Mouse (Mus musculus) adrenal gland, adult 10 weeks (tissue): ENCODE data around the gene Muc1. TPM values are rescaled to one million over a fixed set of nuclear protein-coding genes. Genes with fewer than 3 reads are reported as not detected.

ENCODE experiments used
- polyA plus RNA-seq: library from polyadenylated mRNA; stranded (reverse); fragments of 350-450 nt; fragmentation: Illumina TruSeq; extraction: RNeasy Lipid Tissue Mini Kit (QIAGEN cat#74804); gene quantifications from one replicate; pipeline ENCODE4 v1.2.3, GENCODE M21; 2014; ENCODE audit warnings: low read depth, low replicate concordance

The Muc1 gene
- polyA plus RNA-seq: not detected

DNA sequence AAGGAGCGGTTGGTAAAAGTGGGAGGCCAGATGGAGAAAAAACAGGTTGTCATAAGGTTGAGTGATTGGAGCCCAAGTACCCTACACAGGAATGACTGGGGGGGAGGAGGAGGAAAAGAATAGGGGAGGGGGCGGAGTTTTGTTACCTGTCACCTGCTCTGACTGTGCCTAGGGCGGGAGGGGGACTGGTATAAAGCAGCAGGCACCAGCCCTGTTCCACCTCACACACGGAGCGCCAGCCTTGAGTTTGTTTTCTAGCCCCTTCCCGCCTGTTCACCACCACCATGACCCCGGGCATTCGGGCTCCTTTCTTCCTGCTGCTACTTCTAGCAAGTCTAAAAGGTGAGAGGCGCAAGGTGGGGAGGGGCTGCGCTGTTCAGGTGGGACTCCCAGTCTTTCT is at the start of gene Muc1:
TSS of gene Muc1 (plus strand) at position 222 of the 400 bp plus-strand sequence.

DNA sequence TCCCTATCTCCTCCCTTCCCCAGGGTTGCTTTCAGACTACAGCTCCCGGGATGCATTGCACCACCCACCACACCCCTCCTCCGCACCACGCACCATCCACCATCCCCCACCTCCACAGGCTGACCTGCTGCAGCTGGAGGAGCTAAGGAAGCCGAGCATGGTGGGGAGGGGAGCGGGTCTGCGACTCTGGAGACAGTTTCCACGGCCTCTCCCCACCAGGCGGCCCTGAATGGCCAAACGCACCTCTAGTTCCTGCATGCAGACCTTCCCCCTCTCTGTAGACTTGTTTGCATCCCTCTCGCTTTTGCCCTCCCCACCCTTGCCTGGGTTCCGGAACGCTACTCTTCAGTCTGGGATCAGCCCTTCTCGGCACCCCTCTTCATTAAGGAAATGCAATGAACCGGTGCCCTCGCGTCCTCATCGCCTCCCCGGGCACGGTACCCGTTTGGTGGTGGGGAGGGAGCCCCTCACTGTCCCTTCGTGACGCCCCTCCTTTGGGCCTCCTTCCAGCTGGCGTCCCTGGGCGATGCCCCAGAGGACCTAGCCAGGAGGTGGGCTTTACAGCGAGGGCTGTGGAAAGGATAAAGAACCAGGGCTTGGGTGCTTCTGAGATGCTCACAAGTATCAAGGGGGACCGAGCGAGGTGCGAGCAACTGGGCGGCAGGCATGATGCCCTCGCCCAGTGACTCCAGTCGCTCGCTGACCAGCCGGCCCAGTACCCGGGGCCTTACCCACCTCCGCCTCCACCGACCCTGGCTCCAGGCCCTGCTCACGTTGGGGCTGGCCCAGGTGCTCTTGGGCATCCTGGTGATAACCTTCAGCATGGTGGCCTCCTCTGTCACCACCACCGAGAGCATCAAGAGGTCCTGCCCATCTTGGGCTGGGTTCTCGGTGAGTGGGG is 45.5 kb upstream of the Muc1 start, which contains the start of gene Fam189b:
TSS of gene Fam189b (plus strand) at position 86 of the 901 bp plus-strand sequence.

GRCm38 (mm10) chr3:89202253-89203141 is 26.4 kb upstream of the Muc1 start, which contains the start of gene Gba:
Gene Gba (plus strand): TSS chr3:89202928.

GRCm38 (mm10) chr3:89214681-89215411 is 14.0 kb upstream of the Muc1 start, which contains the start of gene Thbs3:
Gene Thbs3 (plus strand): TSS chr3:89215180.

DNA sequence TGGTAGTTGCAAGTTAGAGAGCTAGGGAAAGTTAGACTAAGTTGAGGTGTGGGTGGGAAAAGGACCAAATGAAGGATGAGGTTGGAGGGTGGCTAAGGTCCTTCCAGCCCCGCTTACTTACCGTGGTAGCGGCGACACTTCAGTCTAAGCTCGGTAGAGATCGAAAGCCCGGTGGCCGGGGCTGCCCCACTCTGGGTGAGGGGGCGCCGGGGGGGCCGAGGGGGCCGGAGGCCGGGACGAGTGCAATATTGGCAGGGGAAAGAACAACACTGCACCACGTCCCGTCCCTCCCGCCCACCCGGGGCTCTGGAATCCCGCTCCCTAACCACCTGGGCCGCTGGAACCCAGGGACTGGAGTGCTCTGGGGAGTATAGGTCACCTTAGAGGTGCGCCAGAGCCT is 2.0 kb upstream of the Muc1 start, which contains the start of gene Mtx1:
TSS of gene Mtx1 (minus strand) at position 189 of the 400 bp plus-strand sequence.

DNA sequence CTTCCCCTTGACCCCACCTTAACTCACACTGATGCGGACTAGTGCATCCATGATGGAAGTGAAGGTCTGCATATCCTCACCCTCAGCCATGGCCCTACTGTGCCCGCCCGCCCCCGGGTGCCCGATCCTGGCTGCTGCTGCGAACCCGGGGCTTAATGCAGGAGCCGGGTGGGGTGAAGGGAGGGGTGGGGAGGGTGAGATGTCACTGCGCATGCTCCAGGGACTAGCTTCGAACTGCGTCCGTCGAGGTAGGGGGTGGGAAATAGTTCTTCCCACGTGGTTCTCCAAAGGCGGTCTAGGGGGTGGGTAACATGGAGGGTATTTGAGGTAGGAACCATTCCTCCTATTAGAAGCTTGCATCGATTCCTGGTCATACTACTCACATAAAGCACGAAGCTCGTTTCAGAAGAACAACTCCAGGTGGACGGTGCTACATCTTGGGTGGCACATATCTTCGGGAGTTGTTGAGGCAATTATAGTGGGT is 16.9 kb downstream of the Muc1 start, which contains the start of gene Krtcap2:
TSS of gene Krtcap2 (plus strand) at position 279 of the 484 bp plus-strand sequence.

DNA sequence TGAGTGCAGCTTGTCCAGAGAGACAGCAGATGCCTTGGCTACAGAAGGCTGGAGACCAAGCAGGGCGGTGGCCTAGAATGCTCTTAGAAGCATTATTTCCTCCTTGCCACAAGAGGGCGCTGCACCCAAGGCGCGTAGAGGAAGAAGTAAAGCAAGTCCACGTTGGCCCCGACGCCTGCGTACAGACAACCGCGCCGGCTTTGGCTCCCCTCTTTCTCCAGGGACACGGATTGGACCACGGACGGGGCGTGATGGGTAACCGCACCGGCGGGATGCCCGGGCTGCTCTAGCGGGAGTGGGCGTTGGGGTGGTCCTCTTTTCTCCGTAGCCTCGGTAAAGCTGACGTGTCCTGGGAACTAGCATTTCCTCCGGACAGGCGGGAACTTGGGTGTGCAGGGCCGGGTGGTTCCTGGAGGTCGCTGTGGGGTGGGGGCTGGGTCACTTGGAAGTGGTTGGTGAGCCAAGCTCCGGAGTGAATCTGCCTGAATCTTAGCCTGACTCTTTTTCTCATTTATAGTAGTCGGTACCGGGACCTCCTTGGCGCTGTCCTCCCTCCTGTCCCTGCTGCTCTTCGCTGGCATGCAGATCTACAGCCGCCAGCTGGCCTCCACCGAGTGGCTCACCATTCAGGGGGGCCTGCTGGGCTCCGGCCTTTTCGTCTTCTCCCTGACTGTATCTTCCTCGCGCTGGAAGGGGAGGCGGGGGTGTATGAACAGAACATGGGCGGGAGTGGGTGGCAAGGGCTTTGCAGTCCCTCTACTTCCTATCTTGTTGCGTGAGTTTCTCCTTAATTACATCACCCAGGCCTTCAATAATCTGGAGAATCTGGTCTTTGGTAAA is 17.6 kb downstream of the Muc1 start, which contains the start of gene Trim46:
TSS of gene Trim46 (minus strand) at position 49 of the 840 bp plus-strand sequence.

GRCm38 (mm10) chr3:89259076-89259475 is 30.2 kb downstream of the Muc1 start, which contains the start of gene Dpm3:
Gene Dpm3 (plus strand): TSS chr3:89259358.

GRCm38 (mm10) chr3:89270051-89270755 is 41.3 kb downstream of the Muc1 start, which contains the start of gene Slc50a1:
Gene Slc50a1 (minus strand): TSS chr3:89270570.

DNA sequence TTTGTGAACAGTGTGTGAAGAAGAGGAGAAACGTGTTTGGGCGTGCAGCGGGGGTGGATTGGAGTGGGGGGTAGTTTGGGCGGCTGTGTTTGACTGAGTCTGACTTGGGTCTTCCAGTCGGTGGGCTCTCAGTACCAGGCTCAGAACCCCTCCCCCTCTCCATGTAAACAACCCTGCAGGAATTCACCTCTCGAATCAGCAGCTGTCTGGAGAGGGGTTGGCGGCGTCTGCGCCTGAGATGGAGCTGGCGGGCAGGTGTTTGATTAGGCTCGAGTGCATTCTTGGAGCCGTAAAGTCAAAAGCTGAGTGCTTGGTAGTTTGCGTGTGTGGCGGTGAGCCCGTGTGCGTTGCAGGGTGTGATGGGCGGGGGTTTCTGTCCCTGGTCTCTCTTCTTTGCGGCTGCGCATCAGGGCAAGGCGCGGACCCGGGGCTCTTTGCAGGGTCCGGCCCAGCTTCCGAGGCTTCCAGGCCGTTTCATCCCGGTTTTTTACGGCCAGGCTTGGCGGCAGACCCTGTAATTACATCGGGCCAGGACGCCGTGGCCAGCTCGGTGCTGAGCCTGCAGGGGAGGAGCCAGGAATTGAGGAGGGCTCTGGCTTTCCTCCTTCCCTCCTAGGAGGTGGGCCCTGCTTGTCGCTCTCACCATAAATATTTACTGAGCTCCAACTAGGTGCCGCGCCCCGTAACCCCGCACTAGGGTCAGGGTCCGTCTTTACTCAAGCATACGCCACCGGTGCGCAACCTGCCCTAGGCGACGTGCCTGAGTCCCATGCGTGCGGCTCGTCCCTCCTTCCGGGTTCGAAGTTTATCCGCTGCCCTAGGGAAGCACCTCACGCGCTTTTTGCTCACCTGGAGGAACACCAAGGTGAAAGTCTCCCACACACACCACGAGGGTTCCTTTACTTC is 52.0 kb downstream of the Muc1 start, which contains the start of gene Efna1:
TSS of gene Efna1 (minus strand) at position 537 of the 906 bp plus-strand sequence.

Other genes starting within 250 kb of the Muc1 start
- gene Rusc1, start 135.7 kb upstream of the Muc1 start, polyA plus RNA-seq: 9.4 TPM
- gene Gm43738, start 128.0 kb upstream of the Muc1 start, polyA plus RNA-seq: not detected
- 43.8 TPM for gene Fdps, start 127.1 kb upstream of the Muc1 start, polyA plus RNA-seq
- not detected for gene Pklr, start 92.9 kb upstream of the Muc1 start, polyA plus RNA-seq
- 0.76 TPM for gene Hcn3, start 68.9 kb upstream of the Muc1 start, polyA plus RNA-seq
- gene Clk2, start 64.3 kb upstream of the Muc1 start, polyA plus RNA-seq: 15.3 TPM
- 15.5 TPM for gene Scamp3, start 51.6 kb upstream of the Muc1 start, polyA plus RNA-seq
- gene Fam189b, start 45.9 kb upstream of the Muc1 start, polyA plus RNA-seq: 0.47 TPM
- gene Gba, start 26.1 kb upstream of the Muc1 start, polyA plus RNA-seq: 13.1 TPM
- gene Thbs3, start 13.9 kb upstream of the Muc1 start, polyA plus RNA-seq: 0.82 TPM
- gene Mtx1, start 2.0 kb upstream of the Muc1 start, polyA plus RNA-seq: 38.5 TPM
- 37.0 TPM for gene Krtcap2, start 16.9 kb downstream of the Muc1 start, polyA plus RNA-seq
- not detected for gene Trim46, start 17.3 kb downstream of the Muc1 start, polyA plus RNA-seq
- not detected for gene Dpm3, start 30.3 kb downstream of the Muc1 start, polyA plus RNA-seq
- 16.9 TPM for gene Slc50a1, start 41.5 kb downstream of the Muc1 start, polyA plus RNA-seq
- gene Efna1, start 52.1 kb downstream of the Muc1 start, polyA plus RNA-seq: 2.7 TPM
- gene Efna3, start 93.9 kb downstream of the Muc1 start, polyA plus RNA-seq: not detected
- gene Efna4, start 109.0 kb downstream of the Muc1 start, polyA plus RNA-seq: not detected
- gene Adam15, start 120.9 kb downstream of the Muc1 start, polyA plus RNA-seq: 12.9 TPM
- not detected for gene Dcst2, start 132.9 kb downstream of the Muc1 start, polyA plus RNA-seq
- gene Dcst1, start 136.2 kb downstream of the Muc1 start, polyA plus RNA-seq: not detected
- 7.4 TPM for gene Zbtb7b, start 165.7 kb downstream of the Muc1 start, polyA plus RNA-seq
- gene Lenep, start 173.7 kb downstream of the Muc1 start, polyA plus RNA-seq: 2.3 TPM
- 1.2 TPM for gene Flad1, start 182.8 kb downstream of the Muc1 start, polyA plus RNA-seq
- 9.6 TPM for gene Cks1b, start 189.3 kb downstream of the Muc1 start, polyA plus RNA-seq
- gene Shc1, start 189.4 kb downstream of the Muc1 start, polyA plus RNA-seq: 39.8 TPM
- 8.5 TPM for gene Pygo2, start 201.2 kb downstream of the Muc1 start, polyA plus RNA-seq
- 13.2 TPM for gene Pbxip1, start 207.6 kb downstream of the Muc1 start, polyA plus RNA-seq
- gene Pmvk, start 225.5 kb downstream of the Muc1 start, polyA plus RNA-seq: 1.1 TPM